In genomic region chr10:99610890-99611289, GRCm38 (mm10) we compare ENCODE assay signal across 28 mouse cellular contexts.
"Had no signal": no experiment of that assay in that cellular context is flagged by ENCODE, and none has a peak within 500 bp of the region (broad histone marks: within the 10 kb centered on the region; RNA-seq: fewer than 3 reads in every experiment).

No protein-coding gene starts in this region.

- ATAC-seq: hindbrain, embryonic 16.5 days; inflammation-experienced regulatory T-cells, adult 6 months; intestine, embryonic 15.5 days had no signal

- H3K9me3 ChIP-seq: heart, embryonic 15.5 days; hindbrain, embryonic 12.5 days; intestine, embryonic 15.5 days; limb, embryonic 10.5 days; liver, embryonic 13.5 days; liver, embryonic 15.5 days had no signal

- H3K36me3 ChIP-seq: heart, embryonic 13.5 days; heart, embryonic 15.5 days; hindbrain, embryonic 10.5 days; hindbrain, embryonic 12.5 days; intestine, embryonic 15.5 days; limb, embryonic 10.5 days; limb, embryonic 12.5 days; liver, embryonic 13.5 days; liver, embryonic 15.5 days had no signal

- H3K4me1 ChIP-seq: heart, embryonic 13.5 days; heart, embryonic 15.5 days; hindbrain, embryonic 10.5 days; hindbrain, embryonic 12.5 days; intestine, embryonic 15.5 days; limb, embryonic 12.5 days; liver, embryonic 13.5 days; liver, embryonic 15.5 days had no signal

- H3K9ac ChIP-seq: heart, embryonic 13.5 days; heart, embryonic 15.5 days; hindbrain, embryonic 12.5 days; hindbrain, embryonic 14.5 days; intestine, embryonic 15.5 days; limb, embryonic 12.5 days; liver, embryonic 13.5 days; liver, embryonic 15.5 days had no signal

- H3K4me2 ChIP-seq: heart, embryonic 11.5 days; heart, embryonic 13.5 days; heart, embryonic 15.5 days; hindbrain, embryonic 12.5 days; hindbrain, embryonic 14.5 days; intestine, embryonic 15.5 days; limb, embryonic 12.5 days; liver, embryonic 11.5 days; liver, embryonic 13.5 days; liver, embryonic 15.5 days had no signal

- H3K27ac ChIP-seq: heart, adult 2 months; heart, embryonic 13.5 days; heart, embryonic 15.5 days; hindbrain, embryonic 10.5 days; hindbrain, embryonic 12.5 days; hindbrain, embryonic 14.5 days; intestine, embryonic 15.5 days; layer of hippocampus, adult 2 months; limb, embryonic 10.5 days; limb, embryonic 12.5 days; liver, embryonic 13.5 days; liver, embryonic 15.5 days had no signal

- DNase-seq: gastrocnemius, postnatal 14 days; gastrocnemius, postnatal 36 days; heart, adult 11 months; heart, adult 2 months; heart, postnatal 4 days; kidney, adult 18-20 months; kidney, adult 8-10 months; kidney, postnatal 10 days; kidney, postnatal 25 days; kidney, postnatal 4 days; layer of hippocampus, adult 9-11 months; layer of hippocampus, postnatal 36 days; liver; liver, embryonic 13.5 days had no signal

- H3K27me3 ChIP-seq: heart, embryonic 13.5 days; heart, embryonic 15.5 days; hindbrain, embryonic 12.5 days; intestine, embryonic 15.5 days; limb, embryonic 12.5 days; liver, embryonic 13.5 days; liver, embryonic 15.5 days had no signal

- H3K4me3 ChIP-seq: heart, adult 2 months; heart, embryonic 13.5 days; heart, embryonic 15.5 days; hindbrain, embryonic 10.5 days; hindbrain, embryonic 12.5 days; intestine, embryonic 15.5 days; layer of hippocampus, adult 2 months; limb, embryonic 10.5 days; limb, embryonic 12.5 days; liver, embryonic 13.5 days; liver, embryonic 15.5 days had no signal
